Mouse (Mus musculus): ENCODE measurements around the gene Cnnm3.

Cnnm3 gene

DNA sequence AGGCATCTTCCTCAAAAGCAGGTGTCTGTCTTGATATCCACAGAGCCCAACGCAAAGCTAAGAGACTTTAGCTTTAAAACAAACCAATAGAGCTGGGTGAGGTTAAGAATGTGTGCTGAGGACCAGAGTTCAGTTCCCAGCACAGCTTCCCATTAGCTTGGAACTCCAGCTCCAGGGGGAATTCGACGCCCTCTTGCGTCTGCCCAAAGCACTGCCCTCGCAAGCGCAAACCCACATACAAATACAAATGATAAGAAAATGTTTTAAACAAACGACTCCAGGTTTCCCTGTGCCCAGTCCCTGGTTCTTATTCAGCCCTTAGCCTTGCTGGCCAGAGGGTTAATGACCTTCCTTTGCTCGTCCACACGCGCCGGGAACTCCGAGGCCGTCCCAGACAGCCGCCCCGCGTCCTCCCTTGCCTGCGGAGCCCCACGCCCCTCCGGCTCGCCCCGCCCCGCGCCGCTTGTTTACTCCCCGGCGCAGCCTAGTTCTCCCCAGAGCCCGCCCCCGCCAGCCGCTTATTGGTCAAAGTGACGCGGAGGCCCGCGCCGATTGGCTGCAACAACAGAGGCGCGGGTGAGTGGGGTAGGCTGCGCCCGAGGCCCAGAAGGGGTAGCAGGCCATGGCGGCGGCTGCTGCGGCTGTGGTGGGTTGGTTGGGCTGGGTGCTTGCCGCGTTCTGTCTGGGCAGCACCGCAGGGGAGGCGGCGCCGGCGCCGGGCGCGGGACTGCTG lies at the start of gene Cnnm3:
Gene Cnnm3 (plus strand): TSS at position 579 of the 733 bp plus-strand sequence.
- peak; percentile 100 for DNase-seq (ENCODE audit: low spot score)

DNA sequence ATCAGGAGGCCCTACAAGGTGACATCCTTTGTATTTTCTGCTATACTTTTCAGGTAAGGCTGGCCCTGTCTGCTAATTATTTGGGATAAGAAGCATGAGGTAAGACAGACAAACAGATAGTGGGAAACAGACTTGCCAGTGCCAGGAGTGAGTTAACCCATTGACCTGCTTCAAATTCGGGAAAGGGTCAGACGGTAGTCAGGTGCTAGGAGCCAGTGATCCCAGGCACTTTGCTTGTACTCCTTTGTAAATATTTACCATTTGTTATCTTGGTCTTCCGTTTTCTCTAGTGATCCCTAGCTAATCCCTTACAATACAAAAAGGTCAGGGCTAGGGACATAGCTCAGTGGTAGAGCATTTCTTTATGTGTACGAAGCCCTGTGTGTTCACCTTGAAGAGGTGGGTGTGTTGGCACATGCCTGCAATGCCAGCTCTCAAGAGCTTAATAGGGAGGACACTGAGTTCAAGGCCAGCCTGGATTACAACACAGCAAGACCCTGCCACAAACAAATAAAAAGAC lies 46.0 kb upstream of the Cnnm3 start:
- no peak for DNase-seq (ENCODE audit: low spot score)

DNA sequence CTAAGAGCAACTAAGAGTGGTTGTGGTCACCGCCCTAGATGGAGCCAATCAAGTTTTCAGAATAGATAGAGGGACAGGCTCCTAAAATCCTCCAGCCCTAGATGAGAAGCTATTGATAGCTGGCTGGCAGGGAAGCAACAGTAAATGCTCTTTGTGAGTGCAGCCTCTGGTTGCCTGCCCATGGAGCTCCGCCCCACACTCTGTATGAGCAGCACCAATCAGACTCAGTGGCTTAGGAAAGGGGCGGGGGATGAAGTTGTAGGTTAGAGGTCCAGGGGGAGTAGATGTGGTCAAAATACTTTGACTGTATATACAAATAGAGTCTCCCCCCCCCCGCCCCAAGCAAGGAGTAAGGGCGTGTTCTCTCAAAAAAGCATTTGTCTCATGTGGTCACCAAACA lies 44.2 kb upstream of the Cnnm3 start:
- no peak for DNase-seq (ENCODE audit: low spot score)

DNA sequence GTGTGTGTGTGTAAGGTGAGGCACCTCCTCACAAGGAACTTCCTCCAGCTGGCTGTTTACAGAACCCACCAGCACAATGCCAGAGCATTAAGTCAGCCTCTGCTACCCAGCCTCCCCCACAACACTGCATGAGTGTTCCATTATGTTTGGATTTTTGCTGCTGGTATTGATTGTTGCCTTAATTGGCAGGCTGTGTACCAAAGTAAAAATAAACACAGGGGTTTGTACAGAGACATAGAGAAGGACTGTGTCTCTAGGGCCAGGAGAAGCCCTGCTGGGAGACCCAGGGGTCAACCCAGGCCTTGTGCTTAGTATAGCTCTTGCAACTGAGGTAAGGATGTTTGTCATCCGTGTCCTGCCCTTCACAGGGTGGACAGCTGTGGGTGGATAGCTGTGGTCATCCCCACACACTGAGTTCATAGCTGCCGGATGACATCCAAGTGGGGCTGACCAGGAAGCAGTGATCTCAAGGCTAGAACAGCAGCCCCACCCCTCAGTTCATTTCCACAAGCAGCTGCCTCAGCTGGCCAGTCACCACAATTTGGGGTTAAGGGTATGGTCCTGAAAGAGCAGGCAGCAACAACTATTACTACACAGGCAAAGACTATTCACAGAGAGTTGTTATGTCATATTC lies 41.7 kb upstream of the Cnnm3 start:
- no peak for DNase-seq (ENCODE audit: low spot score)

GRCm38 (mm10) chr1:36471181-36472105 lies 40.2 kb upstream of the Cnnm3 start, which contains the start of gene Cnnm4:
Gene Cnnm4 (plus strand): TSS chr1:36471620.
- DNase-seq (ENCODE audit: low spot score) = peak; percentile 76

GRCm38 (mm10) chr1:36472106-36472440 lies 39.6 kb upstream of the Cnnm3 start:
- DNase-seq (ENCODE audit: low spot score) = no peak

- no peak for DNase-seq (ENCODE audit: low spot score)
Measured at GRCm38 (mm10) chr1:36473211-36473780, 38.4 kb upstream of the Cnnm3 start.

DNA sequence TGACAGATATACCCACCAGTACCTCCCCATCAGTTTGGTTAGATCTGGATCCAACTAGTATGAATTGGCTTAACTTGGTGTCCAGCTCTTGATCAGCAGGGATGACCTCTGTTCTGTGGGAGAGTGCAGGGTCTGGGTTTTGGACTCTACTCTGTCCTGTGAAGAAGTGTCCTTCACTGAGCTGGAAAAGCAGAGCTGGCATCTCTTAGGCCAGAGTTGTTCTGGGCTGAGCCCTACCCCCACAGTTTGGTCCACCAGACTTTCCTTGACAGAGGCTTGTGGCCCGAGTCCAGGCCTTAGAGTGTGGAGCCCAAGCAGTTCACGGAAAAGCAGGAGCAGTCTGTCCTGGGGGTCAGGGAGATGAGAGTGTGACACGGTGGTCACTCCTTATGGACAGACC lies 37.0 kb upstream of the Cnnm3 start:
- no peak for DNase-seq (ENCODE audit: low spot score)

DNA sequence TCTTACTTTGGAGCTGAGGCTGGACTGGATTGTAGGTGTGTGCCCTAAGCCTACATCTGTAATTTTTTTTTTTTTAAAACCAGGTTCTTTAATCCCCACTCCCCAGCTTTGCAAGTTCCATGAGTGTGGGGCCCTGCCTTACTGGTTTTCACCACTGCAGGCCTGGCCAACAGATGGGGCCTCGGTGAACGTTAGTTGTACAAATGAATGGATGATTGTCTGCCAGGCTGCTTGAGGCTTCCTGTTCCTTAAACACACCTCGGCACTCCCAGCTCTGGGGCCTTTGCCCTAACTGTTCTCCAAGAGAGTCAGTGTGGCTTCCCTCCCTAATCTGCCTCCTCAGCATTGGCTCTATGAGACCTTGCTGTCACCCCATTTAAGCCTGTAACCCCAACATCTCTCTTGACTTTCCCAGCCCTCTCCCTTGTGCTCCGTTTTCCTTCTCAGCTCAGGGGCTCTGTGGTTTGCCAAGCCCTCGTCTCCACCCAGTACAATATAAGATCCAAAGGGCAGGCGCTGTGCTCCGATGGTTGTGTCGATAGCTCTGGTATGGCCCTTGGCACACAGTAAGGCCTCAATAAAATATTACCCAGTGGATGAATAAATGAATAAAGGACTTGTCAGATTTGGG lies 36.1 kb upstream of the Cnnm3 start:
- no peak for DNase-seq (ENCODE audit: low spot score)

DNA sequence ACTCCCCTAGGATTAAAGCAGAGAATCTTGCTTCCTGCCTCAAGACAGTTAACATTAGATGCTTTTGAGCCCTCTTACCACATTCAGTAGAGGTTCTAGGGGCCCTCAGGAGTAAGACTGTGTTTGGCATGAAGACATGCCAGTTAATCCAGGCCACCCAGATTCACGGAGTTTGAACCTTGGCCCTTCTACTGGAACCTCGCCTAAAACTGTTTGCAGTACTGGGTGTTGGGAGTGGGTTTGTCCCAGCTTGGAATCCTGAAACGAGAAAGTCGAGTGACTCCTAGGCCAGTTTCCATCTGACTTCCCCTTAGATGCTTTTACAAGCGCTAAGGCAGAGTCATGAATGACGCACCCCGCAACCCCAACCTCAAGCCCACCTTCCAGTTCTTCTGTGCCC lies 35.2 kb upstream of the Cnnm3 start:
- DNase-seq (ENCODE audit: low spot score) = no peak

DNA sequence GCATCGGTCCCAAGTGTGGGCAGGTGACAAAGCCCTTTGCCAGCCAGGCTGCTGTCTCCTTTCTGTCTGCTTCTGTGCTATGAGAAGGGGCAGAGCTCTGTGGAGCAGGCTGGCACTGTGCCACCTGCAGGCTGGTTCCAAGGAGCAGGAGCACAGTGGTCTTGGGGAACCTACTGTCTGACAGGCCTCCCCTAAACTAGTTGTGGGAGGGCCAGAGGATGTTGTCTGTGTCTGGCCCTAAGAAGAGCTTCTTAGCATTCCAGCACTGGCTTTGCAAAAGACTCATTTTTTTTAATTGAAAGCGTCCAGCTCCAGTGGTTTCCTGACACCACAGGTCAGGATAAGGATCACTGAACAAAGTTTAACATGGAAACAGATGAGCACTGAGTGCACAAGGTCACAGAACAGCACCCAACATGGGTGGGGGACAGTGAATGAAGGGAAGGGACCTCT lies 33.3 kb upstream of the Cnnm3 start:
- no peak for DNase-seq (ENCODE audit: low spot score)

DNA sequence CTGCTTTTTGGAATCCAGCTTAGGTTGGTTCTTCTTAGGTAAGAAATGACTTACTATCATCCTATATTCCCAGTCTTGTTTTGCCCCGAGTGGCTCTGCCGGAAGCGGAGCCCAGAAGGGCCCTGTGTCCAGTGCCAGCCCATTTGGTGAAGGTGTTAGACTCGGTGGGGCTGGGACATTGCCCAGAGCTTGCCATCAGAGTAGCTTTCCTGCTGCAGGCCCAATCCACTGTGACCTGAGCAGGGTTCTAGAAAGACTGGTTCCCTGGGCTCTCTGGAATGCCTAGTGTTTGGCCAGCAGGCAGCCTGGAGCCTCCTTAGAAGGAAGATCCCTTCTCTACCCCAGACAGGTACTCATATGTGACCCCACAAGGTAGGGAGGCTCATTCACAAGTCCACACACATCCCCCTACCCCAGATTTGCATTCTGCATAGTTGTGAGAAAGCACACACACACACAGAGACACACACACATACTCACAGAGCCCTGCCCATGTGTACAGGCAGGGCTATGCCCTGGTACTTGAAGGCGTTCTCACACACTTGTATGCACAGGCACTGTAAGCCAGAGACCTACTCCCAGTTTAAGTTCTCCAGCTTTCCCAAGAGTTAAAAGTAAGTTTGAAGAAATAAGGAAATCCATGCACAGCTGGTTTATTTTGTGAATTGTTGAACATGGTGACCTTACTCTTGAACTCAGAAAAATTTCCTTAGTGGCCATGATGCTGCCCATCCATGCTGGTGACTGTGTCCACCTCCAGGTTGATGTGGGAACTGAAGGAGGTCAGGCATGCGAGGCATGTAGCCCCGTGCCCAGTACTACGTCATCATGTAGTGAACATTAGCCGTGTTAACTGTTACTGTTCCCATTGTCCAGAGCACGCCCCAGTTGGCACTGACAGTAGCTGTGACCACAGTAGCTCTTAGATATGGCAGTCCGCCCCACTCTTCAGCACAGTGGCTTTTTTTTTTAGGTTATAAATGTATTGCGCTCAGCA lies 31.5 kb upstream of the Cnnm3 start:
- no peak for DNase-seq (ENCODE audit: low spot score)

DNA sequence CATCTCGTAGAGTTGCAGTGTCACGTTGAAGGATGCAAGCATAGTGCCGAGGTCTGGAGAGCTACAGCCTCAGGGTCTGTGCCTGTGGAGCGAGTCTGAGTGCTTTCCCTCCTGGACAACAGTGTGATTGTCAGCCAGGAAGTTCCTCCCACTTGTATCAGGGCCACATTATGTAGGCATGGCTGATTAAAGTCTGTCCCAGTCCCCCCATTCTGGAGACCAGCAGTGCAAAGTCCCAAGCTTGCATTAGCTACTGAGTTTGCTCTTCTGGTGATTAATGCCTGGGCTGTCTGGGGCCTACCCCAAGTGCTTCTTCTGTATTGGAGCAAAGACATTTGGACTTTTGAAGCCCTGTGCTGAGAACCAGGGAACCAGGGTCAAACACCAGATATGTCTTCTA lies 27.8 kb upstream of the Cnnm3 start:
- no peak for DNase-seq (ENCODE audit: low spot score)

DNA sequence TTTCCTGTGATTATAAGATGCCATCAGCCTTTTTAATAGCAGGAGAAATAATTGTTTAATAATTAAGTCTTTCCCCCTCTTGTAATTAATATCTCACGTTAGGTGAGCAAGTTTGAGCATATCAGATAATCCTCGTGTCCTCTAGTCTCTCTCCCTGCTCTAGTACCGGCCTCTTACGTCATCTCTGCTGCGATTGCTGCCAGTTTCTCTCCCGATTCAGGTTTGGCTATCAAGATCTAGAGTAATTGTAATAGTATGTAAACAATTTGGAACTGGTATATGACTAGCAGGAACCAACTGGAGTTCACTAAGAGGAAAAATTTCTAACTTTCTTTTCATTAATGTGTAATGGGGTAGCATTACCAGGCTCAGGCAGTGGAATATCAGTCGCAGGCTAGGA lies 26.6 kb upstream of the Cnnm3 start:
- DNase-seq (ENCODE audit: low spot score) = no peak

GRCm38 (mm10) chr1:36487111-36487510 lies 24.6 kb upstream of the Cnnm3 start:
- DNase-seq (ENCODE audit: low spot score) = no peak

DNA sequence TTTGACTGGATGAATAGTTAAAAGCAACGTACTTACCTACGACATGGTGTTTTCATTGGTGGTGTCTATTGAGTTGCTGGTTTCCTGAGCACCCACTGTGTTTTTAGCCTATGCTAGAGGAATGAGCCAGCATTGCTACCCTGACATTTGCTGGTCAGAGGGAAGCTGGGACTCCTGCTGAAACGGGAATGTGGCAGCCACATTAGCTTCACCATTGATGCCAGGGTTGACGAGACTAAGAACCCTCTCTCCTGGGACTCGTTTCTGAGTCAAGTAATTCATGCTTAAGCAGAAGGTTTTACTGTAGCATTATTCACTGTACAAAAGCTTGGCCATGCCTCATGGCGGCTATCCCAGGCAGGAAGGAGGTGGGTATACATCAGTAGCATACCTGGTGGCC lies 22.0 kb upstream of the Cnnm3 start:
- no peak for DNase-seq (ENCODE audit: low spot score)

GRCm38 (mm10) chr1:36492416-36493139 lies 19.1 kb upstream of the Cnnm3 start:
- peak; percentile 42 for DNase-seq (ENCODE audit: low spot score)

- DNase-seq (ENCODE audit: low spot score) = no peak
Measured at GRCm38 (mm10) chr1:36493299-36493698, 18.4 kb upstream of the Cnnm3 start.

- no peak for DNase-seq (ENCODE audit: low spot score)
Measured at GRCm38 (mm10) chr1:36496719-36497118, 14.9 kb upstream of the Cnnm3 start.

DNA sequence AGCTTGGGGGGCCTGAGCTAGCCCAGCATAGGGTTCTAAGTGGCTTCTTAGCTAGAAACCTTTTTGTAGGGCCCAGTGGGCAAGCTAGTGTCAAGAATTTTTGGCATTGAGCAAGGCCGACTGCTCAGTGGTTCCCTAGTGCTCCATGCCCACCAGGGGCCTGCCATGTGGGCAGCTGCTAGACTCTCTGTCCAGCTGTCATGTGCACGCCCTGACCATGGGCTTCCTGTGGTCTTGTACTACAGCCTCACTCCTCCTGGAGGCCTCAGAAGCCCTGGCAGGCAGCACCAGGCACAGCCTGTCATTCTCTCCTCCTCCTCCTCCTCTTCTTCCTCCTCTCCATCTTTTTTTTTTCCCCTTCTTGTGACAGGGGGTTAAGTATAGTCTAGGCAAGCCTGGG lies 14.4 kb upstream of the Cnnm3 start:
- no peak for DNase-seq (ENCODE audit: low spot score)

Measured in urinary bladder, postnatal 25 days (tissue).